Comparison of ENCODE assay signal across 13 mouse cellular contexts in genomic region chr4:97127780-97128179, GRCm38 (mm10). TPM values are rescaled to one million over a fixed set of nuclear protein-coding genes. Genes with fewer than 3 reads are reported as not detected.
DNase-seq lines count a peak whose midpoint lies in the region; ATAC-seq lines count a peak whose summit lies in the region.
"Had no signal": no experiment of that assay in that cellular context is flagged by ENCODE, and none has a peak within 500 bp of the region (broad histone marks: within the 10 kb centered on the region; RNA-seq: fewer than 3 reads in every experiment).

No protein-coding gene starts in this region.

- no peaks in the 10 kb centered on the region for H3K27me3 ChIP-seq in forebrain, embryonic 15.5 days
- no peaks in the 10 kb centered on the region for H3K27me3 ChIP-seq in forebrain, embryonic 12.5 days
- H3K27me3 ChIP-seq in midbrain, embryonic 14.5 days (ENCODE audit: control insufficient read depth, insufficient read depth, low read length) = no peaks in the 10 kb centered on the region
- H3K27me3 ChIP-seq: kidney, embryonic 15.5 days; liver, embryonic 12.5 days; midbrain, embryonic 12.5 days had no signal

- H3K4me3 ChIP-seq in forebrain, embryonic 15.5 days = no peak overlapping the region
- H3K4me3 ChIP-seq in forebrain, embryonic 12.5 days (replicated peaks) = no peak overlapping the region
- no peak overlapping the region for H3K4me3 ChIP-seq in midbrain, embryonic 14.5 days (replicated peaks; ENCODE audit: low read depth, low read length)
- H3K4me3 ChIP-seq: kidney, embryonic 15.5 days; liver, embryonic 12.5 days; midbrain, embryonic 12.5 days had no signal

- H3K4me2 ChIP-seq in forebrain, embryonic 15.5 days (replicated peaks) = no peak overlapping the region
- H3K4me2 ChIP-seq in forebrain, embryonic 12.5 days = no peak overlapping the region
- no peak overlapping the region for H3K4me2 ChIP-seq in midbrain, embryonic 14.5 days (ENCODE audit: low read length)
- H3K4me2 ChIP-seq: kidney, embryonic 15.5 days; liver, embryonic 12.5 days; midbrain, embryonic 12.5 days had no signal

- peak; percentile 4 for DNase-seq in ovary, postnatal 36 days (ENCODE audit: low spot score)
- no peak for DNase-seq in ovary, postnatal 10 days (ENCODE audit: low spot score)
- DNase-seq in layer of hippocampus, postnatal 25 days (ENCODE audit: extremely low spot score in 1 of 2, low spot score in 1 of 2) = peak; percentile 12 to 16
- no peak for DNase-seq in thymus, postnatal 25 days
- no peak for DNase-seq in midbrain, embryonic 14.5 days

- 0 out of 2 replicates have a peak, but pooled peaks cover 2% of the 10 kb centered on the region for H3K4me1 ChIP-seq in forebrain, embryonic 15.5 days
- no peaks in the 10 kb centered on the region for H3K4me1 ChIP-seq in forebrain, embryonic 12.5 days
- no peaks in the 10 kb centered on the region for H3K4me1 ChIP-seq in midbrain, embryonic 14.5 days (ENCODE audit: control insufficient read depth, insufficient read depth, low read length)
- H3K4me1 ChIP-seq: kidney, embryonic 15.5 days; liver, embryonic 12.5 days; midbrain, embryonic 12.5 days had no signal

- no peaks in the 10 kb centered on the region for H3K9me3 ChIP-seq in forebrain, embryonic 15.5 days
- H3K9me3 ChIP-seq in forebrain, embryonic 12.5 days = no peaks in the 10 kb centered on the region
- no peaks in the 10 kb centered on the region for H3K9me3 ChIP-seq in midbrain, embryonic 14.5 days (ENCODE audit: control insufficient read depth, low read length)
- H3K9me3 ChIP-seq: kidney, embryonic 15.5 days; liver, embryonic 12.5 days; midbrain, embryonic 12.5 days had no signal

- H3K9ac ChIP-seq in forebrain, embryonic 15.5 days (replicated peaks) = no peak overlapping the region
- H3K9ac ChIP-seq in forebrain, embryonic 12.5 days = no peak overlapping the region
- no peak overlapping the region for H3K9ac ChIP-seq in midbrain, embryonic 14.5 days (replicated peaks; ENCODE audit: low read length)
- H3K9ac ChIP-seq: kidney, embryonic 15.5 days; liver, embryonic 12.5 days; midbrain, embryonic 12.5 days had no signal

- WGBS in forebrain, embryonic 15.5 days = 55% methylated on average over 4 of the region's 4 CpGs
- WGBS in forebrain, embryonic 12.5 days = 70% methylated on average over 4 of the region's 4 CpGs
- 70% methylated on average over 4 of the region's 4 CpGs for WGBS in midbrain, embryonic 14.5 days

- ATAC-seq in forebrain, embryonic 15.5 days (replicated peaks) = peak; percentile 69; the same call in 1 of the 2 replicates
- no peak for ATAC-seq in forebrain, embryonic 12.5 days (ENCODE audit: low FRiP score)
- no peak for ATAC-seq in megakaryocyte-erythroid progenitor cell, adult 5-6 weeks (replicated peaks; ENCODE audit: low FRiP score, low TSS enrichment, poor library complexity, severe bottlenecking)
- no peak for ATAC-seq in midbrain, embryonic 14.5 days (ENCODE audit: low FRiP score, low TSS enrichment)
- ATAC-seq: liver, embryonic 12.5 days had no signal

- peak overlapping the region; percentile 46; the same call in 1 of the 2 replicates for H3K27ac ChIP-seq in forebrain, embryonic 15.5 days (replicated peaks)
- H3K27ac ChIP-seq in forebrain, embryonic 12.5 days = no peak overlapping the region
- H3K27ac ChIP-seq in midbrain, embryonic 14.5 days (replicated peaks; ENCODE audit: low read depth, low read length) = no peak overlapping the region
- H3K27ac ChIP-seq: kidney, embryonic 15.5 days; liver, embryonic 12.5 days; midbrain, embryonic 12.5 days; stomach, postnatal 0 days had no signal

- H3K36me3 ChIP-seq in forebrain, embryonic 15.5 days = no peaks in the 10 kb centered on the region
- H3K36me3 ChIP-seq in forebrain, embryonic 12.5 days (replicated peaks) = no peaks in the 10 kb centered on the region
- H3K36me3 ChIP-seq in midbrain, embryonic 14.5 days (ENCODE audit: control insufficient read depth, insufficient read depth, low read length) = no peaks in the 10 kb centered on the region
- H3K36me3 ChIP-seq: kidney, embryonic 15.5 days; liver, embryonic 12.5 days; midbrain, embryonic 12.5 days had no signal

RNA-seq across cellular contexts. Expression of gene Gm10192, which starts 55.2 kb away (rescaled TPM):
- polyA plus RNA-seq in forebrain, embryonic 15.5 days (2015; fragmentation: Nextera tagmentation; extraction: Ambion mirVana) = not detected in 2 replicates
- polyA plus RNA-seq in forebrain, embryonic 12.5 days (2016; fragmentation: Nextera tagmentation; extraction: Ambion mirVana) = not detected in 2 replicates
- not detected for total RNA-seq in layer of hippocampus, postnatal 25 days (2021)
- not detected in 2 replicates for total RNA-seq in megakaryocyte-erythroid progenitor cell, adult 5-6 weeks (2014; fragmentation: Nextera tagmentation)
- not detected in 2 replicates for total RNA-seq in megakaryocyte-erythroid progenitor cell, adult 5-6 weeks (2017)
- polyA plus RNA-seq in midbrain, embryonic 14.5 days (2014; fragmentation: Nextera tagmentation; extraction: Ambion mirVana) = not detected in 2 replicates
- total RNA-seq: heart, postnatal 36 days had no signal
- polyA plus RNA-seq: kidney, embryonic 15.5 days; liver, embryonic 12.5 days; midbrain, embryonic 12.5 days; stomach, postnatal 0 days had no signal

Comparison
In these comparisons a context has a peak if more than half of its experiments do, and no peak if none do; other contexts are left out.
1. DNase-seq: peak in ovary, postnatal 36 days (single experiment) and layer of hippocampus, postnatal 25 days (2 of 2); none in ovary, postnatal 10 days (single experiment), thymus, postnatal 25 days (single experiment) and midbrain, embryonic 14.5 days (single experiment).